Mouse (Mus musculus): ENCODE measurements around the gene Il17a.
"Not testable (repeated sequence)": the region's sequence is repeated elsewhere in the genome, so short reads cannot be mapped to it uniquely, and the experiment has no call there.

Il17a gene

DNA sequence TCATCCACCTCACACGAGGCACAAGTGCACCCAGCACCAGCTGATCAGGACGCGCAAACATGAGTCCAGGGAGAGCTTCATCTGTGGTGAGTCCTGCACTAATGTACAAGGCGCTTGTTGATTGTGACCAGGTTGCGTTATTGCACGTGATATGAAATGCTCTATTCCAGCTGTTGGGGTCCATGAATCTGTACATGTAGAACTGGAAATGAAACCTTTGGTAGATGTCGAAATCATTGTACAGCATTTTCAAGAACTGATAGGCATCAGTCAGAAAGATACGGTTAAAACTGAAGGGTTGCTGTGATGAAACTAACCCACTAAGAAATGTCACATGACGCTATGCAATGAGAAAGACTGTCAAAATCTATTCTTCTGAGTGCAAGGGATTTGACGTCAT lies at the start of gene Il17a:
Gene Il17a (plus strand): TSS at position 3 of the 400 bp plus-strand sequence.
- DNase-seq, result no peak

DNA sequence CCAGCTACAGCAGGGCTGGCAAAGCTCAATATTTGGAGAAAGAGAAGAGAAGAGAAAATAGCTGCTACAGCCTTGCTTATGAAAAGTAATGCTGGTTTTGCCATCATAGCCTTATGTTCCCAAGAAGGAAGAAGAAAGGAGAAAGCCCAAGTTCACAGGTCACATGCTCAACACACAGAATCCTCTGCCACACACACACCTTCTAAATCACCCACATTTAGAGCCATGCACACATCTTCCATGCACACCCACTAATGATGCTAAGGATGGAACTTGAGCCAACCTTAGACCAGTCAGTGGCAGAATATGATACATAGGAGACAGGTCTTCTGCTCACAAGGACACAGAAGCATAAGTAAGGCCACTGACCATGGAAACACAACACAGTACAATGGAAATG lies 47.9 kb upstream of the Il17a start:
- no peak for DNase-seq

DNA sequence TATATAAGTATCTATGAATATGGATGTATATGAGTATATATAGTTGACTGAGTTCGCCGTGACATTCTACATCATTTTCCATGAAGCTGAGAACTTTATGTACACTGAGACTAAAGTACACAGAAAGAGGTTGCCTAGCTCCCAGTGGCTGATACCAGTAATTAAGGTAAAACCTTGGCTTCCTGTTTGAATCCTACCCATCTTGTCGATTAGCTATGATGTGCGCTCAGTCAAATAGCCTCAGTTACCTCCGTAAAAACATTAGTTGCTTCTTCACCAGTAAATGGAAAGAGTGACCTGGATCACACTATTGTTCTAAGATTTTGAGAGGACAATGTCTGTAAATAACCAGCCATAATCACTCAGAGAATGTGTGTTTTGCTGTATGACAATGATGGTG lies 47.3 kb upstream of the Il17a start:
- no peak for DNase-seq

GRCm38 (mm10) chr1:20683853-20684252 lies 46.9 kb upstream of the Il17a start:
- no peak for DNase-seq

DNA sequence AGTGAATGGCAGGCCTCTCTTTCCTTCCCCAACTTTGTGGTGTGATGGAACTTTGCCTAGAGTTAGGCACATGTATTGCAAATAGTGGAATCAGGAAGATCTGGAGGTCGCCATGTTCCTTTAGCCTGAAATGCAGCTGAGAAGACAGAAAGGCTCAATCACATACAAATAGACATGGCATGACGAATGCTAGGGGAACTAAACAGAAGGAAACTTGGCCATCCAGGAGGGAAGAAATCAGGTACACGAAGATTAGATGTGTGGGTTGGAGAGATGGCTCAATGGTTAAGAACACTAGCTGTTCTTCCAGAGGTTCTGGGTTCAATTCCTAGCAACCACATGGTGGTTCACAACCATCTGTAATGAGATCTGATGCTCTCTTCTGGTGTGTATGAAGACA lies 46.3 kb upstream of the Il17a start:
- no peak for DNase-seq

DNA sequence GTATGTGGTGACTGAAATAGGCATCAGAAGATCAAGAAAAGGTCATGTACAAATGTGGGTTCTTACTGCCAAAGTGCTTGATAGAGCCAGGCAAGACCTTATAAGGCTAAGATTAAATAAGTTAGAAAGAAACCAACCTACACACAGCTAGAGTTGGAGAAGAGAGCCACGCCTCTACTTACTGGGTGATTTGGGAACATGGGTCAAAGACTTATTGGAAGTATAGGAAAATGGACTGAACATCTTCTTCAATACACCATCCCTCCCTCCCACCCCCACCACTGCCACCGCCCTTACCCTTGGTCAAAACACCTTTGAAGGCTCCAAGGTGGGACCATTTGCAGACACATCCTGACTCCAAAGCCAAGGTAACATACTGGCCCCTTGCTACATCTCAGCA lies 45.3 kb upstream of the Il17a start:
- DNase-seq, result no peak

DNA sequence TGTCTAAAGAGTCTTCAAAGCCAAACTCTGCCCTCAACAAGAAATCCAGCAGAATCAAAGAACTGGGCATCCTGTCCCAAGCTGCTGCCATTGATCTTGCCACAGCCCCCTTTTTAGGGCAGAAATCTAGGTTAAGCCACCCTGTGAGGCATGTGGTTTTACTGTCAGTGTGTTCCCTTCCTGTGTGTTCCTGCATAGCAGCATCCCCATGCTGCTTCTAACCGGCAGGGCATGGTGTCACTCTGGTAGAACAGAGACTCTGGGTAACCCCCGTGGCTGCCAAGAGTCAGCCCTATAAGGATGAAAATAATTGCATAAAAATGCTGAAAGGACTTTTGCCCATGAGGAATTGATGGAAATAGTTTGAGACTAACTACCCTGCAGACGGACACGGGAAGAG lies 44.8 kb upstream of the Il17a start:
- DNase-seq, result no peak

DNA sequence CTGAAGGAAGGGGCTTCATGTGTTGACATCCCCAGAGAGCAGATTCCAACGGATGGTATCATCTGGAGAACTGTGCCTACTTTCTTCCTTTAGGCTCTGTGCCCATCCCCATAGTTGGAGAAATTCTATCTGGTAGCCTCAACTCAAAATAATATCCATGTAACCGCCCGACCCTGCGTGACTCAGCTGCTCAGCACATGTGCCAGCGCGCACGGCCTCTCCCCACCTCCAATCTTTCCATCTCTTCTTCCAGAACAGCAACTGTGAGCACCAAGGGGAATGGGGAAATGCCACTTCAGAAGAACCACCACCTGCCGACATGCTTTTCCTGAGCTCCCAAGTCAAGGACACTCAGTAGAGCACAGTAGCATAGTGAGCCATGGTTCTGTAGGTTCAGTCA lies 39.4 kb upstream of the Il17a start:
- no peak for DNase-seq

- DNase-seq, result no peak
Measured at GRCm38 (mm10) chr1:20693634-20694313, 36.9 kb upstream of the Il17a start.

- DNase-seq, result no peak
Measured at GRCm38 (mm10) chr1:20700011-20700410, 30.7 kb upstream of the Il17a start.

- no peak for DNase-seq
Measured at GRCm38 (mm10) chr1:20736572-20736971, 5.9 kb downstream of the Il17a start.

GRCm38 (mm10) chr1:20738483-20738882 lies 7.8 kb downstream of the Il17a start:
- DNase-seq, result peak; percentile 15

- DNase-seq, result no peak
Measured at GRCm38 (mm10) chr1:20740496-20740998, 9.8 kb downstream of the Il17a start.

GRCm38 (mm10) chr1:20754439-20754838 lies 23.7 kb downstream of the Il17a start:
- DNase-seq, result no peak

GRCm38 (mm10) chr1:20757586-20757985 lies 26.9 kb downstream of the Il17a start:
- DNase-seq, result no peak

DNA sequence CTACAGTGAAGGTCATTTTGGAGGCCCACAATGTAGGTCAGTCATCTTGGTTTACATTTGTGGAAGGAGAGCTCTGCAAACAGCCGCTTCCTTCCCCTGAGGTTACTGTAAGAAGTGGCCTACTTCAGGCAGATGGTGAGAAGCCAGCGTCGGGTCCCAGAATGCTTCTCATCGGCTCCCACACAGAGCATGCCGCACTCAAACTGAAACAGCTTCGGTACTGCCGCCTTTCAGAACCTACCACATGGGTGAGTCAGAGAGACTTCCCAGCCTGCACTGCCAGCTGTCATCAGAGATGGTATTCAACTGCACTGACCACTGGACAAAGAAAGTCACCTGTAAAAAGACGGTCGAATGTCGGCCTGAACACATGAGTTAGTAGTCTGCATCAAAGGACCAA lies 29.1 kb downstream of the Il17a start:
- no peak for DNase-seq

GRCm38 (mm10) chr1:20760331-20760730 lies 29.6 kb downstream of the Il17a start:
- DNase-seq, result no peak

DNA sequence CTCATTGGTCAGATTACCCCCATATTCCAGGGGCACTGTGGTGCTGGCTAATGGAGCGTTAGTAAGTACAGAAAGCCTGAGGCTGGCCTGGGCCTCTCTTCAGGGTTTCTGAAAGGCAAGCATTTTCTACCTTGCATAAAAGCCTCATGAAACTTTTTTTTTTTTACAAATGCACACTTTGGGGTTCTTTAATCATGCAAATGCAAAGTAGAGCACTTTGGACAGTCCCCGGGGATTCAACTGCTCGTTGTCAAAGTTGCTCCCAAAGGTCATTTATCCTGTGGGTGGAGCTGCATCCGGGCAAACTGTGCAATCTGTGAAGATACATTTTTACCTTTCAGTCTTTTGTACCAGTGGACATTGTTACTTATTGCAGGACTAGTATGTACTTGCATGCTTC lies 30.7 kb downstream of the Il17a start:
- no peak for DNase-seq

- no peak for DNase-seq
Measured at GRCm38 (mm10) chr1:20766526-20766925, 35.8 kb downstream of the Il17a start.

DNA sequence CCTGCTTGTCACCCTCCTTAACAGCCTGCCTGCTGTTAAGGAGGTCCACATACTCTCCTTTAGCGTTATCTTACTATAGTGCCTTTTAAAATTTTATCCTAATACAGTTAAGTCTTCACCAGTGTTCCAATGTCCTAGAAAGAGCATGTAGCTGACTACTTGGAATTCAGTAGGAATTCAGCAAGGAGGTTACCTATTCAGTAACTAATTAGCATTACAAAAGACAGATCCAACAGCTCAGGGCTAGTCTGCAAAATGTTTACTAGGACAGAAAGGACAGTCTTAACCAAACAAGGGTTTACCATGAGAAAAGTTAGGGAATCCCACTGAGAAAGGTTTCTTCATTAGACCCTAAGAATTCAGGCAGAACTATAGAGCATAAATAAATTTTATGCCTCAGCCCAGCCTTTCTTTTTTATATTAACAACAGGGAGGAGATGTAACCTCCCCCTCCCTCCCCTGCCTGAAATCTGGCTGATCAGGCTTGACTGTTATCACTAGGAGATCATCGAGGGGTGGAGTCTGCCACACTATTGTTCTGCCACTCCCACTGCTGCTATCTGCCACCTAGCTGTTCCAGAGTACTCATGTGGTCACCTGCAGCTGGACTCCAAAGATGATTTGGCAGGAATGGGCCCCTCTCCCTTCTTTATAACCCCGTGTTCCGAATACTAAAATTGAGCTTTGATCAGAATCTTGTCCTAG lies 43.5 kb downstream of the Il17a start:
- DNase-seq, result not testable (repeated sequence)

DNA sequence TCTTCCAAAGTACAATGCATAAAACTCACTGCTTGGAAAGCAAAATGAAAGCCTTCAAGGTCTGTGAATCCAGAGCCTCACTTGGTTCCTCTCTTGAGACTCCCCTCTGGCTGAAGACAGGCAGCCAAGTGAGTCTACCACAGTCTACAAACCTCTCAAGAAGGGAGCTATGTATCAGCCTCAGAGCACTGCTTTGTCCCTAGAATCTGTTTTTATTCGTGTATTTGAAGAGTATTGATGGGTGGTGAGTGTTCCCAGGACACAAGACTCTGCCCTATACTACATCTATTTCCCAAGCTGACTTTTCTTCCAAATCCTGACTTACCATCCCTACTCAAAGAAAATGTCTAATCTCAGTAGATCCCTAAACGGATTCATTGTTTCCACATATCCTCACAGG lies 47.7 kb downstream of the Il17a start:
- no peak for DNase-seq

All from kidney, postnatal 14 days (tissue).